Mouse (Mus musculus): ENCODE measurements around the gene Rab11fip5.

DNA sequence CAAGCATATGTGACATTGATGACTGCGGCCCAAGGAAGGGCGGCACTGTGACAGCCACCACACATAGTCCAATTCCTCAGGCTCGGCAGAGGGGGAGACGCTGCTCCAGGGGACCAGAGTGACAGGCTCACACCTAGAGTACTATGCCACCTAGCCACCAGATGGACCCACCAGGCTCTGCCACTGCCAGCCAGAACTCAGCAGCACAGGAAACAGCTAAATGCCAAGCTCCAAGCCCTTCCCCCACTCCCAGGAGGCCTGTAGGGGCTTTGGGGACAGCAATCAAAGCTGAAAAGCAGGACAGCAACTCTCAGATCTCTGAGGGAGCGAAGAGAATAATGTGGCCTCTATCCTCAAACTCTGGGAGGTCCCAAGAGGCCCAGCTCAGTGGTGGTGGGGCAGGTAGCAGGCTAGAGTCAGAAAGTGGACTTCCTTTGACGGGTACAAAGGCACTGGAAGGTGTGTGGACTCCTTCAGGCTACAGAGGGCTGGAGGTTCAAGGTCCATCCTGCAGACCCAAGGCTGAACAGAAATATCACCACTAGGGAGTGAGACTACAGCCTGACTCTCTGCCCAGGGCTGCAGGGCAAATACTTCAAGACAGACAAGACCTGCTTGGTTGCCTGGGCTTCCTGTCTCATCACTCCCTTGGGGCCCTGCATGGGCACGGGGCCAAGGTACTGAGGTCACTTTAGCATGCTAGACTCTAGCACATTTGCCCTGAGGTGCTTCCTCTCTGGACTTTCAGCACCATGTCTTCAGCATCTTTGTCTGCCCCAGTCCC is 78.9 kb downstream of the Rab11fip5 start:
- no peak for TF ChIP-seq POLR2A (IDR thresholded peaks at IDR 0.05; ENCODE audit: insufficient read depth, low read depth, low read length)
- no peak for TF ChIP-seq CTCF (IDR thresholded peaks at IDR 0.05; ENCODE audit: insufficient read depth, low read depth, low read length)
